Mouse (Mus musculus) spleen, postnatal 14 days (tissue): Measurements from ENCODE around the gene Dtnb.

ENCODE experiments used
- DNase-seq, 2 experiments: peaks; one replicate each; pipeline ENCODE4 v3.0.0; 2021 to 2022; ENCODE audit warnings: low spot score in 2 of 2

The Dtnb gene

DNA sequence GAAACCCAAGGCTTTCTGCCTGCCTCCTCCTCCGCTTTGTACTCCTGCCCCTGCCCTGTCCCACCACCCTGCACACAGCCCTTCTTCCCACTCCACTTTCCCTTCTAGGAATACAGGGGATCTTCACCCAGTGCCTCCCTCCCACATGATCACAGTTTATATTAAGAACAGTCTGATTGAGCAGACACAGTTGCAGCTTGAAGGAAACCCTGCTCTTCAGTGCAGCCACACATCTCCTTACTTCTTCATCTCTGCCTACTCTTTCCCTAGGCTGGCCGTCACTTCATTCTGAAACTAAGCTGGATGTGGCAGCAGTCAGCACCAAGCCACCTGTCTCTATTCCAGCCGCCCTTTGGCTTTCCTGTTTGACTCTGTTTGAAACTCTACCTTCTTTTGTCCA lies 201.5 kb downstream of the Dtnb start:
- no peak for DNase-seq

DNA sequence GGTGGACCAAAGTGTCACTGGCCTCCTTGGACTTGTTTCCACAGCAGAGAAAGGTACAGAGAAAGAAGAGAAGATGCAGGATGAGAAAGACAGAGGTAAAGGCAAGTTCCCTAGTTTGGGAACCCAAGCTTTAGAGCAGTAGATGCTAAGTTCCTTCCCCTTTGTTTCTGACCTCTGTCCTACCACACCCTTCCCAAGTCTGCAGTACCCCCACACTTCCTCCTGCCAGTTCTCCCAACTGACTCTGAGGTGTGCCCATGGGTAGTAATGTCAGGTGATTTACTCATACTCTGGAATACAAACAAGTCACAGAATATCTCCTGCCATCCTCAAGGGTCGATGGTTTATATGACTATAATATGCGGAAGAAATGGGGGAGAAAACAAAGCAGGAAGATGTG lies 203.8 kb downstream of the Dtnb start:
- DNase-seq, result no peak

DNA sequence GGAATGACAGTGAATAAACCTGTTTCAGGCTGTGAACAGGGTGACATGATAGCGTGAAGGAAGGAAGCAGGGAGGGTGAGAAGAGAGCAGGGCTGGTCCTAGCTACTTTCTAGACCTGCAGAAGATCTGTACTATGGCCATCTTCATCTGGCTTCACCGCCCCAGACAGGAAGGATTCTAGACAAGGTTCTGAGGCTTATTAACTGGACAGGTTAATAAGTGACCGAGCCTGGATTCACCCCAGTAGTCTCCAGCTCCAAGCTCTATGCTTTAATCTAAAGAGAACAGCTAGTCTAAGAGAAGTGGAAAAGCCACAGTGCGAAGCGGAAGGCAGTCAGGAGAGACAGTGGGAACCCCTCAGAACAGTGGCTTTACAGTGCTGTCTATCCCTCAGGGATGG lies 205.5 kb downstream of the Dtnb start:
- no peak for DNase-seq

DNA sequence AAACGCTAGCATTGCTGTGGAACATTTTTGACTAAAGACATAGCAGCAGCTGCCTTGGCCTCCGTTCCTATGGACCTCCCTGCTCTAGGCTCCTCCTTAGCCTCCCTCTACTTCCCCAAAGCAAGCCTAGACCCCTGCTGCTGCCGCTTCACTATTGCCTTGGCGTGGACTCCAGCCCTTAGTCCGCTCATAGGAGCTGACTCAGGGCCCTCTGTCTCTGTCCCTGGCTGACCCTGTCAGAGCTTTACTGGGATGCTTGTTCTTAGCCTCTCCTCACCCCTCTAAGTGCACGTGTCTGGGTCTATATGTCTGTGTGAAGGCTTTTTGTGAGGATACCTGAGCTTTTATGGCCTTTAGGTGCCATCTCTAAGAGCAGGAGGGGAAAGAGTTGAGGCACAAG lies 206.1 kb downstream of the Dtnb start:
- no peak for DNase-seq

DNA sequence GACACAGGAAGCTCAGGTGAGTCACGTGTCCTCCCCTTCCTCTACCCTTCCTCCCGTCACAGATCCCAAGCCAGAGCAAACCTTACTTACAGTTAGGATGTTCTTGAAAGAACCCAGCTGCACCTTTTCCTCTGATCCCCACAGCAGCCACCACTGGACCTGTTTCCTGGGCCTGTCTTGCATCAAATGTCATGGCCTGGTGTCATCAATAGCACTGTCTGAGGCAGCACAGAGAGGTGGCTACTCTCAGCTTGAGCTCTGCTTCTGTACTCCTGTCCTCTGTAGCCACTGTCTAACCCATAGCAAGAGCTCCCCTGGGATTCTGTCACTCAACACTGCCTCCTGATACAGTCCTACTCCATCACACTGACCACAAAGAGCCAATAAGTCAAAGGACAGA lies 207.5 kb downstream of the Dtnb start:
- no peak for DNase-seq

DNA sequence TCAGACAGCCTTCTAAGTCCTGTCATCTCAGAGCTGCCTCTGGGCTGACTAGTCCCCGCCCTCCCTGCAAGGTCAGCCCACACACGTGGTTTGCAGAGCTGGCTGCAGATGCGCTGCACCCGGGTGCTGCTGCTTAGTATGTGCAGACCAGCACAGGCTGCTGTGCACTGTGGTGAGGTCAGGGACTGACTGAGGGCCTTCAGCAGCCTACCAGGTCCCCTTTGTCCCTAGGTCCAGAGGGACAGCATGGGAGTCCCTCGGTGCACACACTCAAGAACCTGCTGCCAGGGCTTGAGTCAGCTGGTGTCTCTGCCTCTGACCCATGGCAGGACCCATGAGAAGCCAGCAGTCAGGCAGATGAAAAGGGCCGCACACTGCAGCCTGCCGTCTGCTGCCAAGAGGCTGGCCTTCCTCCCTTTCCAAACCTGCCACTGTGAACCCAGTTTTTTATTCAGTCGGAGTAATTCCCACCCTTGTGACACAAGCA lies 208.3 kb downstream of the Dtnb start:
- DNase-seq, result peak; percentile 36 to 57

DNA sequence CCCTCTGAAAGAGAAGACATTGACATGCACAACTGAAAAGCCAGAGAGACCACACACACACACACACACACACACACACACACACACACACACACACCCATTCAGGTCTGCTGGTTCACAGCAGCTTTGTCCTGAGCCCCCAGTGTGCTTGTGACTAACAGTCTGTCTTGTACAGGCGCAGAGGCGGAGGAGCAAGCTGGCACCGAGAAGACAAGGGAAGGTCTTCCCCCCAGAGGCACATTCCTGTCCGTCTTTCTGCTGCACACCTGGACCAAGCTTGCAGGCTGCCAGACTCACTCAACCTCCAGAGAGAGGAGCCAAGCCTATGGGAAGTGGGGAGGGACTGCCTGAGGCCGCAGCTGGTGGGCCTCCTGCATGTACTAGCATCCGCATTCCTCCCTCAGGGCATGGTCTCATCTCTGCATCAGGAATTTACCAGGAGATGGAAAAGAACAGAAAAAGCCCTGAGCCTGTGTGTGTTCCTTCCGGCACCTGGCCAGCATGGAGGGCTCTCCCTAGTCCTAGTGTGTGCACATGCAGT lies 208.8 kb downstream of the Dtnb start:
- DNase-seq, result no peak

DNA sequence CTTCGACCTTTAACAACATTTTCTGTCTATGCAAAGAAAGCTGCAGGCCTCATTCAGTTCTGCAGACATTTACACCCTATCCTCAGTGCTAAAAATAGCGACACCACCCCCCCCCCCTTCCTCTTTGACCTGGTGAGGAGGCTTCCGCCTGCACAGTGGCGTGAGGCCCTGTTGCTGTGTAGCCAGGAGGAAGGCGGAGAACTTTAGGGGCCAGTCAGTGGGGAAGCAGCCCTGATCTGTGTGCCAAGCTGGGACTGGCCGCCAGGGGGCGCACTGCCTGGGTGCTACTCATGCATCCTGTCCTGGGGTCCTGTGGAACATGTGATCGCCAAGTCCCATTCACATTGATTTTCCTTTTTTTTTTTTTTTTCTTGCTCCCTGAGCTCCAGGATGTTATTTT lies 209.3 kb downstream of the Dtnb start:
- peak; percentile 79 to 89 for DNase-seq

DNA sequence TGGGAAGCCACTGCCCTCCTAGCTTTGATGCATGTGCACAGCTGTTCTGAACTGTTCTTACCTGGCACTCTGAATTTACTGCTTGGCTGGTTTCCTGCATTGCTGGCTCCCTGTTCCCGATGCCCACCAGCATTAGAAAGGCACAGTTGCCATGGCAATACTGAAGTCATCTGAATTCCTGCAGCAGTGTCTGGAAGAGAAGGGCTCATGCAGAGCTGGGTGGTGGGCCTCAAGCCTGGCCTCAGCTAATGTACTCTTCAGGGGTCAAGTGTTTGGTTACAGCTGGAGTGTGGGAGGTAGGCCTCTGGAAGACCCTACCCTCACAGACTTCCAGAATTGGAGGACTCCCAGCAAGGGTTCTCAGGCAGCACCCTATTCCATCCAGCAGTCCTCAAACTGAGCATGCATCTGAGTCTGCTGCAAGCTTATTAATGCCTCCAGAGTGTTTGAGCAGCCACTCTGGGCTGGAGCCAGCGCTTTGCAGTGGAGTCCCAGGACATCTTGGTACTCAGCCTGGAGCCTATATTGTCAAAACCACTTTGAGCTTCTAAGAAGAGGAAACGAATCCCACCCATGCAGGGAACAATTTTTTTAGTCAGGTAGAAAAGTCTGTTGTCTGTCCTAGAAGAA lies 211.1 kb downstream of the Dtnb start:
- DNase-seq, result no peak

DNA sequence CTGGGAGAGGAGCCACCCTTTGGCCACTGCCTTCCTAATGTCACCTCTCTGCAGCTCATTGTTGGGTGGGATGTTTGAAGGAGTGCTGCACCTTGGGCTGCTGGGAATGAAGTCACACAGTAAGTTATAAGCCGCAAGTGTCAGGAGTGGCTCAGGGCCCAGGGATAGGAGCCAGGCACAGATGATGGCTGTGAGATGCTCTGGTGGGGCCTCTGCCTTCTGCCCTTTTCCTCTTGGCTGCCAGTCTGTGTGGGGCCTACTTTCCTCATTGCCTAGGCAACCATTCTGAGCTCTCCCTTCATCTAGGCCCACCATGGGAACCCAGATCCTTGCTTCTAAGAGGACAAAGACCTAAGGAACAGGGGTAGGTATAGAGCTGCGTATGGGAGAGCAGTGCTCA lies 212.1 kb downstream of the Dtnb start:
- no peak for DNase-seq

DNA sequence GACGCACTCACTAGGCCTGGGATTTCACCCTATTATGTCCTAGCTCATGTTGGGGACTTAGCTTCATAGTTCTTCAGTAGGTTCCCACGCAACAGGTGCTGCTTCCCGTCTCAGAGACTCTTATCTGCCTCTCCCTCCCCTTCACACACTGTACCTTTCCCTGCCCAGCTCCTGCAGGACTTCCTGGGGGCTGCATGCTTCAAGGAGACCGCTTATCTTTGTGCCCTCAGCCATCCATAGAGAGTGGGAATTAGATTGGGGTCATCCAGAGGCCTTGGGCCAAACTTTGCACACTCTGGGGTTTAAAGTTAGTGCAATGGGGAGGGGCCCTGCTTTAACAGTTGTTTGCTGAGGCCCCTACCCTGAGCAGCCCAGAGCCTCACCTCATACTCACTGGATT lies 212.5 kb downstream of the Dtnb start:
- DNase-seq, result no peak

DNA sequence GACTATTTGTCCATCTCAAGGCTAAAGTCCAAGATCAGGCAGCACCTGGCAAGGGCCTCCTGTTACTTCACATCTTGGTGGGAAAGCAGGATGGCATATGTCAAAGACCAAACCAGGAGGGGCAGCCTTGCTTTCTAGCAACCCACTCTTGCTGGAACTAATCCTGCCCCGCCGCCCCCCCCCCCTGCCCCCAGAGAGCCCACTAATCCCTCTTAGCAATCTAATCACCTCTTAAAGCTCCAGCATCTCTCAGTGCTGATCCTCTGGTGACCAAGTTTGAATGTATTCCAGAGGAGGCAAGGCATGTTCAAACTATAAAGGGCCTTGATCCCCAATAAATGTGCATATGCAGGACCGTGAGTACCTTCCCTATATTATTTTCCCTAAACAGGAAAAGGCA lies 214.9 kb downstream of the Dtnb start:
- no peak for DNase-seq

DNA sequence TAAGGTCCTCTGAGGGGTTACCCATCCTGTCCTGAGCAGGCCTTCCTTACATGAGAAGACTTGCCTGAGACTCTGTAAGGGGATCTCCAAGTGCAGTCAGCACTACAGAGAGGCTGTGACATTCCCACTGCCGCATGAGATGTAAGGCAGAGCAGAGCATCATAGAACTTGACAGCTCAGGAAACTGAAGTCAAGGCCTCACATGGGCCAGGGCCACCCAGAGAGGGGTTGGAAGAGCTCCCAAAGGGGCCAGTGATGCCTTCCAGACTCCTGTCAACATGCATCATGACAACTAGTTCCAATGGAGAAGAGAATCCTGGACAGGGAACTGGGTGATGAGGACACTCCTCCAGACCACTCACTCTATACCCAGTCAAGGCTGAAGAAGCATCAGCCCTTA lies 215.4 kb downstream of the Dtnb start:
- no peak for DNase-seq

DNA sequence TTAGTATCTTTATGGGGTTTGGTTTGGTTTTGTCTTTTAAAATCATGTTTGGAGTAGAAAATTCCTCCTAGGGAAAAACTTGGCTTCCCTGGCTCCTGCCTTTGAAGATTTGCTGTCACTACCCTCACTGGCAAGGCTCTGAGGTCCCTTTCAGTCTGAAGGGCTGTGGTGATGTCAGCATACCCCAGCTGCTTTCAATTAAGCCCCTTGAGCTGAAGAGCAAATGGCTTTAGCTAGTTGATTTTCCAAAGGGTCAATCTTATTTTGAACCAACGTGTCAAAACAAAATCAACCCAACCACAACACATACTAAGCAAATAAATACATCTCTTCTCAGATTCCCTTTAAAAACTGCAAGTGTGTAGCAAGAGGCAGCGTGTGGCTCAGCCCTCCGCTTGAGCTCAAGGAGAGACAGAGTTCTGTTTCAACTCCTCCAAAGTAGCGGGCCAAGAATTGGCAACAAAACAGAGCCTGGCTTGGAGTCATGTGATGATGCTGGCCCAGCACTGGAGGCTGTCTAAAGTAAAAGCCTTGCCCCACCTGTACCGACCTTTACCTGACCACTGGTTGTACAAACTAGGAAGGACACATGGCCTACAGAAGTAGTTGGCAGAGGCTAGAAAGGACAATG lies 216.4 kb downstream of the Dtnb start:
- DNase-seq, result no peak

DNA sequence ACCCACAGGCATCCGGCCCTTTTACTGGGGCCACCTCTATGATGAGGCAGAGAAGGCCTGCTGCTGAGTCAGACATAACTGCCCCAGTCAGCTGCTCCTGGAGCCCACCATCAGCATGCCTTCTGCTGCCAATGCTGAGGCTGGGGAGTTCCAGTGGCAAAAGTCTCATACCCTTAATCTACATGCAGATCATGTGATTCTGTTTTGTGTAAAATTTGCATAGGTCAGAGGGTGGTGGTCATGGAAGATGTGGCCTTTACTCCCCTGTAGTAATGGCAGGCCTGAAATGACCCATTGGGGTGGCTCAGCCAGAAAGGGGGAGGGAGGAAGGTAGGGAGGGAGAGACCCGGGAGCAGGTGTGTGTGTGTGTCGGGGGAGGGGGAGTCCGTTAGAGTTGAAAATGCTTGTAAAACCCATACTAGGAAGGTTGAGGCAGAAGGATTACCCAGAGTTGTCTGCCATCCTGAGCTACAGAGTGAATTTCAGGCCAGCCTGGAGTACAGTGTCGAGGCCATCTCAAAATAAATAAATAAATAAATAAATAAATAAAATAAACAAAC lies 217.5 kb downstream of the Dtnb start:
- DNase-seq, result no peak

DNA sequence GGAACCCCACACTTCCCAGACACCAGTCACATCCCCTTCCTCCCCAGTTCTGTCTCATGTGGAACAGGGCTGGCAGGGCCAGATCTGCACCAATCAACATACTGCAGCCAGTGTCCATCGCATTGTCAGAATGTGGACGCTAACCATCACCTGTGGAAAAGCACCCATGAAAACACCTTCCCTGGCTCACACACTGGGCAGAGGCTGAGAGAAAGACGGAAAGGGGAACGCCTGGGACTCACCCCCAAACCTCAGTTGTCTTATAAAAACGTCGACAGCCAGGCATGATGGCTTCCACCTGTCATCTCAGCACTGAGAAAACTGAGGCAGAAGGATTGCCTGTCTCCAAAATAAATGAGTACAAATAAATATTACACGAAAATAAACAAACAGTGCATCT lies 219.1 kb downstream of the Dtnb start:
- no peak for DNase-seq

DNA sequence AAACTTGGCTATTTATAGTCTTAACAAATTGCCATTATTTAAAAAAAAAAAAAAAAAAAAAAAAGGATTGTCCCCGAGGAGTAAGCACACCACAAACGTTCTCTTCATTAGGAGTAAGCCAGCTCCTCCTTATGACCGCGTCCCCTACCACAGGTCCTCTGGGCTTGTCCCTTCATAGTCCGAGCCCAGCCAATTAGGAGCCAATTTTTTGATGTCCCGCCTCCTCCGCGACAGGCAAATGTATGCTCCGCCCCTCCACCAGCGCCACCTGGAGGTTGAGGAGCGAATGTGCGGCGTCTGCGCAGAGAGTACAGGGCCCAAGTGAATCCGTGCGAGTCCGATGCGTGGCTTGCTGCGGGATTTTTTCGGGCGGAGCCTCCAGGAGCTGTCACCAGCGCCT lies 219.6 kb downstream of the Dtnb start:
- peak; percentile 80 to 90 for DNase-seq

DNA sequence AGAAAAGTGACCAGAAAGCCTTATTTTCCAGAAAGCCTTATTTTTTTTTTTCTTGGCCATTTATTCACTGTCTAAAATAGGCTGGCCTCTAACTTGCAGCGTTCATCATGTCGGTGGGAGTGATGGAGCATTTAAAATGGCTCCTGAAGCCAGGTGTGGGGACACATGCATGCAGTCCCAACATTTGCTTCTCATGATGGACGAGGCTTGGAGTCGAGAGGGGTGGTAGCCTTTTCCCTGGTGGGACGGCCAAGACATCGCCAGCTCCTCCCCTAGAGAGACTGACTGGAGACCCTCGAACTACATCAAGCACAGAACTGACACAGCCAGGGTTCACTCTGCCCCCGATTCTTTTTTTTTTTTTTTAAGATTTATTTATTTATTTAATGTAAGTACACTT lies 220.1 kb downstream of the Dtnb start:
- DNase-seq, result no peak

DNA sequence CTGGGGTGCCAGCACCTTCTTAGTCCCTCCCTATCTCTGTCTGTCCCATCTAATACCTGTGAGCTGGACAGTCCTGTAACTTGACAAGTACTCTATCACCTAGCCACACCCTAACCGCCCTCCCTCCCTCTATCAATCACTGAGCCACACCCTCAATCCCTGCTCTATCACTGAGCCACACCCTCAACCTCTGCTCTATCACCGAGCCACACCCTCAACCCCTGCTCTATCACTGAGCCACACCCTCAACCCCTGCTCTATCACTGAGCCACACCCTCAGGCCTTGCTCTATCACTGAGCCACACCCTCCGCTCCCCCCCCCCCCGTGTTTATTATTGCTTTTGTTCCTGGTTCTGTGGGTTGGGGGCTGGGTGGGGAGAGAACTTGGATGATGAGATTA lies 223.4 kb downstream of the Dtnb start:
- DNase-seq, result no peak

DNA sequence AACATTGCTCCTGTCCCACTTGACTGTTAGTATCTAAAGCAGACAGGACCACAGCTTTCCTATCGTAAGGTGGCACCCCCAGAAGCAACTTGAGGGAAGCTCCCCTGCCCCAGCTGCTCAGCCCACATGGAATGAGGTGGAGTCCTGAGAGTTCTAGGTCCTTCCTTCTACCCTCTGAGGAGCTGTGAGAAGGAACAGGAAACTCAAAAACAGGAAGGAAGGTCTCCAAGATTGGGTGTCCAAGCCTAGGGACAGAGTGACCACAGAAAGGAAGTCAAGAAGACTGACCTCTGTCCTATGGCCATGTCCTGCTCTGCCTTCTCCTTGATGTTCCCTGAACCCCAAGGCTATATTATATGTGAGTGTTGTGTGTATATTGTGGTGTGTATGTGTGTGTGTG lies 227.4 kb downstream of the Dtnb start:
- no peak for DNase-seq

DNA sequence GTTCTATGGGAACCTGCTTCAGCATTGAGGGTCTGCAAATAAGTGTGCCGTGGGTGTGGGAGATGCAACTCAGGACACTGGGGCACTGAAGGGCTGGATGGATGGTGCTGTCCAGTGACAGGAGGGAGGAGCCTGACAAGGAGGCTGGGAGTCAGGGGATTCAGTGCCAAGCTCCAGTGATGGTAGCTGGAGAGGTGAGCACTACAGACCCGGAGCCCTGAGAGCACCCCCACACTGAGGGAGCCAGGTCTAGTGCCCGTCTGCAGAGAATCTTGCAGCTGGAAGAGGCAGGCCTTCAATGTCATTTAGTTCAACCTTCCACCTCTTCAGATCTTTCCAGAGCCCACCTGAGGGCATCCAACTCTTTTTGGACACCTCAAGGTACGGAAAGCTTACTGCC lies 233.7 kb downstream of the Dtnb start, which contains the start of gene Dnmt3a:
Gene Dnmt3a, plus strand, starts transcription at position 156 of the 400 bp plus-strand sequence.
- no peak for DNase-seq

DNA sequence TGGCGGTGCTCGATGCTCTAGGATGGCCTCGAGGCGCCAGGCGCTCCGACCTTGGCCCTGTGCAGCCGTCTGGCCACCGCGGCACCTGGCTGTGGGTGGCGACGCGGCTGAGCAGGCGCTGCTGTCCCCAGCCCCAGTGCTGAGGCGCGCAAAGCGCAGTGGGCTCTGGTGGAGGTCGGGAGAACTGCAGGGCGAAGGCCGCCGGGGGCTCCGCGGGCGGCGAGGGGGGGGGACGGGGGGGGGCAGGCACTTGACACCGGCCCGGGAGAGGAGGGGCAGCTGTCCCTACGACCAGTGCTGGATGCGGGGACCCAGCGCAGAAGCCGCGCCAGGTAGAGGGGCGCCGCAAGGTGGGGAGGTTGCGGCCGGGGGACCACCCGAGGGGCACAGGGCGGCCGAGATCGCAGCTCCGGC lies 234.1 kb downstream of the Dtnb start:
- peak; percentile 64 to 78 for DNase-seq
